Mouse (Mus musculus) left cerebral cortex, adult 18-20 months (tissue): ENCODE measurements around the gene Rap1gds1. TPM values are rescaled to one million over a fixed set of nuclear protein-coding genes. Genes with fewer than 3 reads are reported as not detected.

Experiments
- DNase-seq, 2 experiments: peaks; one replicate each; pipeline ENCODE4 v3.0.0; 2021 to 2022; ENCODE audit warnings: low spot score in 2 of 2, mixed read lengths in 1 of 2
- long read RNA-seq, 2 experiments: library from polyadenylated mRNA; stranded (forward); transcript quantifications; one replicate each; pipeline ENCODE4 v2.0.0; 2021
- total RNA-seq, 2 experiments: library from RNA; stranded (reverse); gene quantifications; 2 replicates each; pipeline ENCODE4 v1.2.3; 2021

Rap1gds1 gene
- 100 to 1,000 TPM; 257 to 260 TPM for total RNA-seq
- long read RNA-seq, experiment 1, transcript Rap1gds1-205 (15 exons, 3,598 nt): minor isoform, 6 of 260 reads
- long read RNA-seq, experiment 1, transcript Rap1gds1-202 (15 exons, 3,669 nt): minor isoform, 32 of 260 reads
- long read RNA-seq, experiment 1, transcript Rap1gds1-201 (14 exons, 3,383 nt): major isoform, 144 of 260 reads
- long read RNA-seq, experiment 1, partial matches to known transcripts: 39 of 260 reads
- long read RNA-seq, experiment 1, other reads (novel, unspliced or antisense): 38 of 260 reads
- long read RNA-seq, experiment 2, transcript Rap1gds1-201 (14 exons, 3,383 nt): major isoform, 90 of 158 reads
- long read RNA-seq, experiment 2, transcript Rap1gds1-202 (15 exons, 3,669 nt): minor isoform, 21 of 158 reads
- long read RNA-seq, experiment 2, transcript Rap1gds1-205 (15 exons, 3,598 nt): minor isoform, 5 of 158 reads
- long read RNA-seq, experiment 2, partial matches to known transcripts: 9 of 158 reads
- long read RNA-seq, experiment 2, other reads (novel, unspliced or antisense): 32 of 158 reads

GRCm38 (mm10) chr3:139074484-139075211 lies at the start of gene Rap1gds1:
Rap1gds1 (minus strand) TSS chr3:139075201.
- peak; percentile 57 to 69 for DNase-seq

- no peak for DNase-seq
These were observed 43.4 kb upstream of the Rap1gds1 start for GRCm38 (mm10) chr3:139118446-139118845.

- no peak for DNase-seq
These were observed 41.8 kb upstream of the Rap1gds1 start for GRCm38 (mm10) chr3:139116733-139117337.

GRCm38 (mm10) chr3:139112335-139112973 lies 37.5 kb upstream of the Rap1gds1 start:
- DNase-seq: no peak

GRCm38 (mm10) chr3:139111877-139112276 lies 36.9 kb upstream of the Rap1gds1 start:
- no peak for DNase-seq

GRCm38 (mm10) chr3:139108176-139108575 lies 33.2 kb upstream of the Rap1gds1 start:
- peak; percentile 21 to 38 for DNase-seq

GRCm38 (mm10) chr3:139103914-139104313 lies 28.9 kb upstream of the Rap1gds1 start:
- peak in 1 of 2 experiments; percentile 36 for DNase-seq

GRCm38 (mm10) chr3:139103346-139103745 lies 28.3 kb upstream of the Rap1gds1 start:
- peak in 1 of 2 experiments; percentile 23 for DNase-seq

- DNase-seq: no peak
These were observed 26.9 kb upstream of the Rap1gds1 start for GRCm38 (mm10) chr3:139101941-139102340.

GRCm38 (mm10) chr3:139099284-139099683 lies 24.3 kb upstream of the Rap1gds1 start:
- DNase-seq: no peak

GRCm38 (mm10) chr3:139095894-139096293 lies 20.9 kb upstream of the Rap1gds1 start:
- no peak for DNase-seq

GRCm38 (mm10) chr3:139088526-139088925 lies 13.5 kb upstream of the Rap1gds1 start:
- DNase-seq: no peak

- DNase-seq: no peak
These were observed 9.0 kb upstream of the Rap1gds1 start for GRCm38 (mm10) chr3:139083778-139084539.

GRCm38 (mm10) chr3:139079831-139080230 lies 4.8 kb upstream of the Rap1gds1 start:
- no peak for DNase-seq

GRCm38 (mm10) chr3:139078010-139078409 lies 3.0 kb upstream of the Rap1gds1 start:
- no peak for DNase-seq

GRCm38 (mm10) chr3:139076059-139076455 lies 1.1 kb upstream of the Rap1gds1 start:
- DNase-seq: no peak

- peak; percentile 83 to 93 for DNase-seq
These were observed 495 bp upstream of the Rap1gds1 start for GRCm38 (mm10) chr3:139075333-139076058.

GRCm38 (mm10) chr3:139073801-139074483 lies 1.1 kb downstream of the Rap1gds1 start:
- DNase-seq: no peak

GRCm38 (mm10) chr3:139069539-139069938 lies 5.5 kb downstream of the Rap1gds1 start:
- DNase-seq: no peak
